Mouse (Mus musculus): ENCODE results near the gene Fdxacb1. TPM values are rescaled to one million over a fixed set of nuclear protein-coding genes. Genes with fewer than 3 reads are reported as not detected.

The Fdxacb1 gene
- 1 to 10 TPM; 3.7 to 3.9 TPM for total RNA-seq (2021)
- long read RNA-seq, experiment 1, partial matches to known transcripts, result 1 of 2 reads
- long read RNA-seq, experiment 1, other reads (novel, unspliced or antisense), result 0 of 2 reads
- long read RNA-seq, experiment 2, partial matches to known transcripts, result 0 of 5 reads
- long read RNA-seq, experiment 2, other reads (novel, unspliced or antisense), result 0 of 5 reads

DNA sequence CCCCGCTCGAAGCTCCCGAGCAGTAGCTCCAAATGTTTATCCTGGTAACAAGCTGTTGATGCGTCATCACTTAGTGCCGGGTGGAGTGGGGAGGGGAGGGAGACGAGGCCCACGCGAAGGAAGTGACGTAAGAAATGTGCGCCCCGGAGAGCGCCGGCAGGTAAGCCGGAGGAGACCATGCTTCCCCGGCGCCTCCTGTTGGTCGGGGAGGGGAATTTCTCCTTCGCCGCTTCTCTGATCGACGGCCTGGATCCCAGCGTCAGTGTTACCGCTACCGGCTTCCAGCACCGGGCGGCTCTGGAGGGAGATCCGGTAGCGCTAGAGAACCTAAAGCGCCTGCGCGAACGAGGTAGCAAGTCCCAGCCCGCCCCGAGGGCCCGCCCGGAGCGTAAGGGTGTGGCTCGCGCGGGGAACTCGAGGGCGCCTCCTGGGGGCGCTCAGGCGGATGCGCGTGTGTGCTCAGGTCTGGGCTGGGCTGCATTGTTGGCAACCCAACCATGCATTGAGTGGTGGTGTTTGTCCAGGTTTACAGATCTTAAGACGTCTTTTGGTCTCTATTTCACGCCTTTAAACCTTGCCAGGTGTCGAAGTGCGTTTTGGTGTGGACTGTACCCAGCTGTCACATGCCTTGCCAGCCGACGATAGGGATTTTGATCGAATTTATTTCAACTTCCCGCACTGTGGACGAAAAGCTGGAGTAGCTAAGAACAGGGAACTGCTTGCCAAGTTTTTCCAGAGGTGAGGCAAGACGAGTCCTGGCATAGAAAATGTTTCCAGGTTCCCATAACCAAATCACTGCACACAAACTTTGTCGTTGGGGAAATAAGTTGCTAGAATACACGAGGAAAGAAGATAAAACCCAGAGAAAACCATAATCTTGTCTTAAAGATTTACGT lies at the start of gene Fdxacb1:
Gene Fdxacb1 (plus strand): TSS at position 130 of the 896 bp plus-strand sequence.
- DNase-seq, result peak; percentile 96

GRCm38 (mm10) chr9:50718878-50719277 lies 49.2 kb upstream of the Fdxacb1 start:
- no peak for DNase-seq

GRCm38 (mm10) chr9:50721061-50721460 lies 47.0 kb upstream of the Fdxacb1 start:
- DNase-seq, result no peak

DNA sequence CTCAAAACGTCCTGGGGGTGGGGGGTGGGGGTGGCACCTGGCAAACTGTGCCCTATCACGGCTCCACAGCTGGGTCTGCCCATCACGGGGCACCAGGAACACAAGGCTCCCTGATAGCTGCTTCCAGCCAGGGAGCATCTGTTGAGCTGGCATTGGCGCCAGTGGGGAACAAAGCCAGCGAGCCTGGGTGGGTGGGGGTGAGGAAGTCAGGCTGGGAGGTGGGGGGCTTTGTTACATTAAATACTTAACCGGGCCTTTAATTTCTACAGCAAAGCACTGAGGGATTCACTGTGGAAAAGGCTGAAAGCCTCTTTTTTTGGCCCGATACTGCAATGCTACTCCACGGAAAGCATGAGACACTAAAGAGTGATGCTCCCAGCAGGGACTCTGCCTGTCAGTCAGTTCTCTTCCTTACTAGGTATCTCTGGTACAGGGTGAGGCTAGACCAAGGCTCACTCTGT lies 45.6 kb upstream of the Fdxacb1 start:
- DNase-seq, result no peak

DNA sequence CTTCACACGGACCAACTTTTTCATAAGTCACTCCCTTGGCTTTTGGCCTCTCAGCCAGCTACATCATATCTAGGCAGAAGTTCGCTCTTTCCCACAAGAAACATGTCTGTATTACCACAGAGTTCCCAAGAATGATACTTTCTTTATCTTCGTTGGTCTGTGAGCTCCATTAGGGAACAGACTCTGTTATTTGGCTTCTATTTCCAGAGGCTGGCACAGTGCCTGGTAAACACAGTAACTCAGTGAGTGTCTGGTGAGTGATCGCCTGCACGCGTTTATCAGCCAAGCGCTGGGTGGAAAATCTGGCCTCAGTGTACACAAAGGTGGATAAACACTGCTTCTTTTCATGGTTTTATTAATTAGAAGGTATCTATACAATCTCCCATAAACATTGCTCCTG lies 44.6 kb upstream of the Fdxacb1 start:
- no peak for DNase-seq

DNA sequence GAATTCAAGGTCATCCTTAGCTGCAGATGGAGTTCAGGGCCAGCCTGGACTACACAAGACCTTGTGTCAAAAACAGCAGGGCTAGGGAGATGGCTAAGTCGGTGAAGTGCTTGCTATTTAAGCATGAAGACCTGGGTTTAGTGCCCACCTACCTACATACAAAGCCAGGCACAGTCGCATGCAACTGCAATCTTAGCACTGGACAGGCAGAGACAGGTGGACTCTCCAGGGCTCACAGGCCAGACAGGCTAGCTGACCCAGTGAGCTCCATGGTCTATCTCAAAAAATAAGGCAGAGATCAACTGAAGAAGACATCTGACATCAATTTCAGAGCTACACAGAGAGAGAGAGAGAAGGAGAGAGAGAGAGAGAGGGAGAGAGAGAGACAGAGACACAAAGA lies 43.9 kb upstream of the Fdxacb1 start:
- DNase-seq, result no peak

- no peak for DNase-seq
Measured at GRCm38 (mm10) chr9:50724661-50725330, 43.2 kb upstream of the Fdxacb1 start.

DNA sequence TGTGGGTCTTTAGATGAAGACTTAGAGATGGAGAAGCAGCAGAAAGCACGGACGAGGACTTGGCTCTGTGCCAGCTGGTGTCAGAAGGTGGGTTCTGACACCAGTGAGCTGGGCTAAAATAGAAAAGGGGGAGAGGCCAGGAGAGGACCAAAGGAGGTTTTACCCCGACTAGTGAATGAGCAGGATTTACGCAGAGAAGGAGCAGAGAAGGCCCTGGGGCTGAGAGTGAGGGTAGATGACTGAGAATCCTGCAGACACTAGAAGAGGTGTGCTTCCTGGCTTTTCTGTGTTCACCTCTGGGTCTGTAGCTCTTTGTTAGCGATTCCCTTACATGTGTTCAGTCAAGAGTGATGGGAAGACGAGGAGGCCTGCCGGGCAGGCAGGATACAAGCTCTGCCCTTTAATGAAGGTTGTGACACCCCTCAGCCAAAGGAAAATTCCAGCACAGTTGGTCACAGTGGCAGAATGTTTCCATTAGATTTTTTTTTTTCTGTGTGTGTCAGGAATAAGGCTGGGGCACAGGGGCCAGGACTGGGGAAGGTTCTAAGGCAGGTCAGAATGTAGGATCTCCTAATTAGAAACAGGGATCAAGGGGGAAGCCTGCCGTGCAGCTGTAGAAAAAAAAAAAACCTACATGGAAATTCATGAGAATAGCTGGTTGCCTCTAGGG lies 42.0 kb upstream of the Fdxacb1 start:
- no peak for DNase-seq

GRCm38 (mm10) chr9:50727171-50727924 lies 40.7 kb upstream of the Fdxacb1 start:
- no peak for DNase-seq

GRCm38 (mm10) chr9:50727925-50728651 lies 39.9 kb upstream of the Fdxacb1 start:
- DNase-seq, result peak; percentile 52

- no peak for DNase-seq
Measured at GRCm38 (mm10) chr9:50729600-50729999, 38.4 kb upstream of the Fdxacb1 start.

- no peak for DNase-seq
Measured at GRCm38 (mm10) chr9:50732560-50732959, 35.5 kb upstream of the Fdxacb1 start.

DNA sequence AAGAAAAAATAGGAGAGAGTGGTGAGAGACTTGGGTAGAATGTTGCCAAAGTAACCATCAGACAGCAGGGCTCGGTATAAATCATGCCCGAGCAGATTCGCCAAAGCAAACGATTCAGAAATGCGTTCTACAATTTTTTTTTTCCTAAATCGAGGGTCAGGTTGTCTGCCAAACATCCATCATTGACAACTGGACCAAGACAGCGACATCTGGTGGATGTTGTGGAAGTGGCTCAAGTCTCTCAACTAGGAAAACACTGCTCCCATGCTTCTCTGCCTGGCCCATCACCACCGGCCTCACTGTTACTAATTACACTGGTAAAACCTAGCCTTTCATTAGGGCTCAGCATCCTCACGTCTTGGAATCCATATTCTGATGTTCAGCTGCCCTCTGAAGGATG lies 33.0 kb upstream of the Fdxacb1 start:
- DNase-seq, result peak; percentile 25

- peak; percentile 92 for DNase-seq
Measured at GRCm38 (mm10) chr9:50738914-50739870, 28.8 kb upstream of the Fdxacb1 start, which contains the start of gene Dixdc1. Gene Dixdc1, minus strand, starts transcription at chr9:50739517.

DNA sequence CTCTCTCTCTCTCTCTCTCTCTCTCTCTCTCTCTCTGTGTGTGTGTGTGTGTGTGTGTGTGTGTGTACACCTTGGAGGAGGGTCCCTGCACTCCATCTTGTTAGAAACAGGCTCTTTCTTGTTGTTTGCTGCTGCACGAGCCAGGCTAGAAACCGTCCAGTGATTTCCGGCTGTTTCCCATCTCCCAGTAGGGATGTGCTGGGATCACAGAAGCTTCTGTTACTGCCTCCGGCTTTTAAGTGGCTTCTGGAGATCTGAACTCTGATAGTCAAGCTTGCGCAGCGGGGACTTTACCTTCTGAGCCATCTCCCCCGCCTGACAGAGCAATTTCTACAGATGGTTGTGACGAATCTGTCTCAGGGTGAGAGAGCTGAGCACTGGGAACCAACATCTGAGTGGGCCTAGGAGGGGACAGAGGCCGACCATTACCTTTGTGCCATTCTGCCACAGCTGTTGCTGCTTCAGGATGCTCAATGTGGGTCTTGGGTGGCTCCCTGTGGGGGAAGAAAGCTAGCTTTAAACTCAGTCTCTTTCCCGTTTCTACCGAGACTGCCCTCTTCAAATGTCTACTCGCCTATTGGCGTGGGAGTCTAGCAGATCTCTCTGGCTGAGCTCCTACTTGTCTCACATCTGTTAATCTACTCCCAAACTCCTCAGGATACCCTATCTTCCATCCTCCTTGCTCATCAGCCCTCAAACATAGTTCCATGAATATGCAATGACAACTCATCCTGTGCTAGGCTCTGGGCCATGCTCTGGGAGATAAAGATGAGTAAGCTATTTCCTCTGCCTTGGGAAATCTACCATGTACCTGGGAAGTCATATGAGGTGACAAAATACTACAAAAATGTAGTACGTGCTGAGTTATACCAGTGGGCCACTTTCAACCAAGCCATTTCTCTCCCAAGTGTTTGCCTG lies 26.9 kb upstream of the Fdxacb1 start:
- DNase-seq, result no peak

DNA sequence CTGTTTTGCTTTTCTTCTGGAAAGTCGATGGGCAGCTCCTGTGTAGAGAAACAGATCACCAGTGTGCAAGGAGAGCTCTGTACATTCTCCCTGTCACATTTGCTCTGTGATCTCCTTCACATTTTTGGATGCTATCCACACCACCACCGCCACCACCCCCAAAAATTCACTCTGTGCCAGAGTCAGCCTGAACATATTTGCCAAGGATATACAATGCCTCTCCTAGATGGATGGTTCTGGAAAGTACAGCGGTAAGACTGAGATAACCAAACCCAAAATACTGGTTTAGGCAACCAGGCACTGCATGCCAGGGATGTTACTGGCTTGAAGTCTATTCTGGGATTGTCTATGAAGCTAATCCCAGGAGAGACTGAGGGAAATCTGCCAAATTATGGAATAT lies 25.8 kb upstream of the Fdxacb1 start:
- no peak for DNase-seq

- no peak for DNase-seq
Measured at GRCm38 (mm10) chr9:50742744-50743143, 25.3 kb upstream of the Fdxacb1 start.

GRCm38 (mm10) chr9:50745806-50746205 lies 22.2 kb upstream of the Fdxacb1 start:
- DNase-seq, result no peak

Measured in gastrocnemius, postnatal 25 days (tissue).